Mouse (Mus musculus): ENCODE results near the gene Nop16. TPM values are rescaled to one million over a fixed set of nuclear protein-coding genes. Genes with fewer than 3 reads are reported as not detected.

The Nop16 gene
- polyA plus RNA-seq, 1 experiment from 2014 or later, result 31.0 TPM

GRCm38 (mm10) chr13:54591776-54592356, 2.0 kb upstream of the Nop16 start:
- ATAC-seq, result no peak
- peaks cover 4% of the 10 kb centered on the region; the same call in 1 of the 2 replicates for H3K36me3 ChIP-seq (ENCODE audit: insufficient read depth, low read length)
- H3K27me3 ChIP-seq (replicated peaks; ENCODE audit: insufficient read depth, low read length), result no peaks in the 10 kb centered on the region
- peaks cover 4% of the 10 kb centered on the region; the same call in 1 of the 2 replicates for H3K4me1 ChIP-seq (ENCODE audit: insufficient read depth, low read depth, low read length)
- no peaks in the 10 kb centered on the region for H3K9me3 ChIP-seq (ENCODE audit: low read length)
- no peak for DNase-seq (ENCODE audit: low spot score)
- H3K27ac ChIP-seq (ENCODE audit: low read length), result no peak overlapping the region
- 86% methylated on average over 8 of the region's 8 CpGs for WGBS
- no peak overlapping the region for H3K4me3 ChIP-seq (ENCODE audit: low read depth, low read length)
- TF ChIP-seq EP300 (IDR thresholded peaks at IDR 0.05) (no peak), CTCF (IDR thresholded peaks at IDR 0.05) (no peak)
- no peak overlapping the region for H3K4me2 ChIP-seq (replicated peaks; ENCODE audit: low read depth, low read length)
- no peak overlapping the region for H3K9ac ChIP-seq (replicated peaks; ENCODE audit: low read depth)

DNA sequence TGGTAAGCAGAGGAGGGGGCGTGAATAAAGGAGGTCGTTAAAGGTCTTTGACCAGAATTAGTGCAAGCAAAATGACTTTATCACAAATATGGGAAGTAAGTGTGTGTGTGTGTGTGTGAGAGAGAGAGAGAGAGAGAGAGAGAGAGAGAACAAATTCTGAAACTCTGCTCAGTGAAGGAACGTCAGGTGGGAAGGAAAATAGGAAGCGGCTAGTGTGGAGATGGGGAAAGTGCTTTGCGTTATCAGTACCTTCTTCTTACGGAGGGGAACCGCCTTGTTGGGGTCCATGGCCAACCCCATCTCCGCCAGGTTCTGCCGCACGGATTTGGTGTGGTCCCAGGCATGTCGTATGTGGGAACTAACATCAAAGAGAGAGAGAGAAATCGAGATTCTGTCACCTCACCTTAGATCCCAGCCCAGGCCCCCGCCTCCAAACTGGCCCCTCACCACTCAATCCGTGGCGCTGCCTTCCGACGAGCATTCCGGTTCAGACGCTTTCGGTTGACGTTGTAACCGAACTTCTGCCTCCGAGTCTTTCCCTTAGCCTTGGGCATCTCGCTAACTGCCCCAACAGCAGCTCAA, 385 bp downstream of the Nop16 start:
- no peak for TF ChIP-seq CTCF (IDR thresholded peaks at IDR 0.05)
- no peak; the same call in 1 of the 2 replicates for TF ChIP-seq EP300 (IDR thresholded peaks at IDR 0.05)
- Histone ChIP-seq H3K36me3 (ENCODE audit: insufficient read depth, low read length) (no peaks in the 10 kb centered on the region; the same call in 1 of the 2 replicates), H3K9ac (replicated peaks; ENCODE audit: low read depth) (peak overlapping the region; percentile 69), H3K27me3 (replicated peaks; ENCODE audit: insufficient read depth, low read length) (no peaks in the 10 kb centered on the region), H3K4me2 (replicated peaks; ENCODE audit: low read depth, low read length) (peak overlapping the region; percentile 78), H3K9me3 (ENCODE audit: low read length) (no peaks in the 10 kb centered on the region), H3K4me1 (ENCODE audit: insufficient read depth, low read depth, low read length) (peaks cover 4% of the 10 kb centered on the region; the same call in 1 of the 2 replicates), H3K4me3 (ENCODE audit: low read depth, low read length) (peak overlapping the region; percentile 77), H3K27ac (ENCODE audit: low read length) (no peak overlapping the region)
- DNase-seq (ENCODE audit: low spot score), result no peak
- no peak; the same call in none of the 2 replicates for ATAC-seq
- WGBS, result 3% methylated on average over 24 of the region's 24 CpGs

DNA sequence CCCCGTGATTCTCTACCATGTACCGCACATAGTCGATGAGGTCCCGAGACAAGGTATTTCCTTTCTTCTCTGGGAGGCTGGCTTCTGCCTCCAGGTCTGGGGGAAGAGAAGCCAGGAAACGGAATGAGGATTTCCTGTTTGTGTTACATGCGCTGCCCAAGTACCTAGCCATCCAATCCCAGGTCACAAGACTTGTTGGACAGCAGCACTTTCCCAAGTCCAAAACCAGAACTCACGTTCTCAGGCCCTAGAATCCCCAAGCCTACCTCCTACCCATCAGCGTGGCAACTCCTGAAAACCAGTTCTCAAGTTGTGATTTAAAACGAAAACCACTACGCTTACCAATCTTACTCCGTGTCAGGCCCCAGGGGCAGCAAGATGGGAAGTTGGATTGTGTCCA, 4.1 kb downstream of the Nop16 start:
- Histone ChIP-seq H3K36me3 (ENCODE audit: insufficient read depth, low read length) (peaks cover 4% of the 10 kb centered on the region; the same call in 1 of the 2 replicates), H3K27me3 (replicated peaks; ENCODE audit: insufficient read depth, low read length) (no peaks in the 10 kb centered on the region), H3K4me3 (ENCODE audit: low read depth, low read length) (no peak overlapping the region), H3K4me2 (replicated peaks; ENCODE audit: low read depth, low read length) (no peak overlapping the region), H3K9ac (replicated peaks; ENCODE audit: low read depth) (no peak overlapping the region), H3K4me1 (ENCODE audit: insufficient read depth, low read depth, low read length) (peaks cover 6% of the 10 kb centered on the region; the same call in 1 of the 2 replicates), H3K27ac (ENCODE audit: low read length) (no peak overlapping the region), H3K9me3 (ENCODE audit: low read length) (no peaks in the 10 kb centered on the region)
- DNase-seq (ENCODE audit: low spot score), result no peak
- no peak for TF ChIP-seq CTCF (IDR thresholded peaks at IDR 0.05)
- no peak for TF ChIP-seq EP300 (IDR thresholded peaks at IDR 0.05)
- 72% methylated on average over 11 of the region's 11 CpGs for WGBS
- no peak for ATAC-seq

GRCm38 (mm10) chr13:54582860-54583259, 7.0 kb downstream of the Nop16 start:
- H3K9me3 ChIP-seq (ENCODE audit: low read length), result no peaks in the 10 kb centered on the region
- H3K9ac ChIP-seq (replicated peaks; ENCODE audit: low read depth), result no peak overlapping the region
- no peak overlapping the region for H3K4me3 ChIP-seq (ENCODE audit: low read depth, low read length)
- H3K27ac ChIP-seq (ENCODE audit: low read length), result peak overlapping the region; percentile 26; the same call in 1 of the 2 replicates
- peaks cover 4% of the 10 kb centered on the region; the same call in 1 of the 2 replicates for H3K36me3 ChIP-seq (ENCODE audit: insufficient read depth, low read length)
- WGBS, result 85% methylated on average over 5 of the region's 5 CpGs
- H3K4me2 ChIP-seq (replicated peaks; ENCODE audit: low read depth, low read length), result no peak overlapping the region
- H3K27me3 ChIP-seq (replicated peaks; ENCODE audit: insufficient read depth, low read length), result no peaks in the 10 kb centered on the region
- no peak for DNase-seq (ENCODE audit: low spot score)
- TF ChIP-seq CTCF (IDR thresholded peaks at IDR 0.05), result no peak
- TF ChIP-seq EP300 (IDR thresholded peaks at IDR 0.05), result no peak
- H3K4me1 ChIP-seq (ENCODE audit: insufficient read depth, low read depth, low read length), result peaks cover 5% of the 10 kb centered on the region; the same call in 1 of the 2 replicates
- ATAC-seq, result no peak

DNA sequence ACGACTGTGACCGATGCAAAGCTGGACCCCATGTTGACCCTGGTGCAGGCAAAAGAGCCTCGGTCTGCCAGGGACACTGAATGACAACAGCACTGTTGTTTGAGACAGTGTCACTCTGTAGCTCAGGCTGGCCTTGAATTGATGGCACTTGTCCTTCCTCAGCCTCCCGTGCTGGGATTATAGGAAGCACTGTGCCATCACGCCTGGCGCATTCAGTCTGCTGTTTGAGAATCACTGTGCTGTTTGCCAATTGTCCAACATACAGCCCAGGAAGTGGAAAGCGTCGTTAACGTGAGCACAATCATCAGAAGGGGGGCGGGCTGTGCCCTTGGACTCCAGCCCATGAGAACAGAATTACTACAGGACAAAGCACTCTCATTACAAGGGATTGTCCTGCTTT, 7.8 kb downstream of the Nop16 start:
- Histone ChIP-seq H3K27me3 (replicated peaks; ENCODE audit: insufficient read depth, low read length) (no peaks in the 10 kb centered on the region), H3K4me2 (replicated peaks; ENCODE audit: low read depth, low read length) (no peak overlapping the region), H3K9me3 (ENCODE audit: low read length) (no peaks in the 10 kb centered on the region), H3K36me3 (ENCODE audit: insufficient read depth, low read length) (0 out of 2 replicates have a peak, but pooled peaks cover 4% of the 10 kb centered on the region), H3K4me1 (ENCODE audit: insufficient read depth, low read depth, low read length) (peaks cover 5% of the 10 kb centered on the region; the same call in 1 of the 2 replicates), H3K27ac (ENCODE audit: low read length) (peak overlapping the region; percentile 26; the same call in 1 of the 2 replicates), H3K4me3 (ENCODE audit: low read depth, low read length) (no peak overlapping the region), H3K9ac (replicated peaks; ENCODE audit: low read depth) (no peak overlapping the region)
- peak; percentile 48 for DNase-seq (ENCODE audit: low spot score)
- TF ChIP-seq CTCF (IDR thresholded peaks at IDR 0.05), result no peak
- TF ChIP-seq EP300 (IDR thresholded peaks at IDR 0.05), result no peak
- ATAC-seq, result peak; percentile 48
- WGBS, result 41% methylated on average over 10 of the region's 10 CpGs

DNA sequence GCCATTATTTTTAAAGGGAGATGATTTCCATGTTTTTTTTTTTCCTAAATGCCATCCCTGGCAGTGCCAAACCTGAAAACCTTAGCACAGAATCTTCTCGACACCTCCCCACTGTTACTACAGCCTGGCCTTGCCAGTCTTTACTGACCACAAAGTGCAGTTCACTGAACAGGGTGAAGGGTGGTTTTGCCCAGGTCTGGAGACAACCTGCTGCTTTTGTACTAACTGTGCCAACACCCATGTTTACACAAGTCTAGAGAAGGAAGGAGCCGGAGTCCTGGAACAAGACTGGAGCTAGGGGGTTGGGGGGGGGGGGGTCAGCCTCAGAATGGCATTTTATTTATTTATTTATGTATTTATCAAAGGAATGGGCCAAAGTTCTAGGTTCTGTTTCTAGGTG, 8.5 kb downstream of the Nop16 start:
- Histone ChIP-seq H3K27ac (ENCODE audit: low read length) (peak overlapping the region; percentile 43; the same call in 1 of the 2 replicates), H3K4me2 (replicated peaks; ENCODE audit: low read depth, low read length) (no peak overlapping the region), H3K36me3 (ENCODE audit: insufficient read depth, low read length) (0 out of 2 replicates have a peak, but pooled peaks cover 4% of the 10 kb centered on the region), H3K9me3 (ENCODE audit: low read length) (no peaks in the 10 kb centered on the region), H3K9ac (replicated peaks; ENCODE audit: low read depth) (no peak overlapping the region), H3K4me1 (ENCODE audit: insufficient read depth, low read depth, low read length) (peaks cover 5% of the 10 kb centered on the region; the same call in 1 of the 2 replicates), H3K27me3 (replicated peaks; ENCODE audit: insufficient read depth, low read length) (no peaks in the 10 kb centered on the region), H3K4me3 (ENCODE audit: low read depth, low read length) (no peak overlapping the region)
- ATAC-seq (peak; percentile 74), DNase-seq (ENCODE audit: low spot score) (peak; percentile 67)
- TF ChIP-seq CTCF (IDR thresholded peaks at IDR 0.05) (no peak), EP300 (IDR thresholded peaks at IDR 0.05) (no peak)
- WGBS, result 55% methylated on average over 2 of the region's 2 CpGs

Data from lung, postnatal 0 days (tissue).